Mouse (Mus musculus) kidney, adult 8-10 months (tissue): ENCODE data around the gene Fndc3b.
"Not testable (repeated sequence)": the region's sequence is repeated elsewhere in the genome, so short reads cannot be mapped to it uniquely, and the experiment has no call there.

Experiments used
- DNase-seq, 2 experiments: peaks; one replicate each; pipeline ENCODE4 v3.0.0; 2022

Gene Fndc3b

GRCm38 (mm10) chr3:27491821-27492220, 219.3 kb downstream of the Fndc3b start:
- peak; percentile 83 to 89 for DNase-seq

GRCm38 (mm10) chr3:27491367-27491766, 219.7 kb downstream of the Fndc3b start:
- no peak for DNase-seq

GRCm38 (mm10) chr3:27490891-27491290, 220.2 kb downstream of the Fndc3b start:
- peak; percentile 54 to 59 for DNase-seq

GRCm38 (mm10) chr3:27489550-27489949, 221.6 kb downstream of the Fndc3b start:
- no peak for DNase-seq

- DNase-seq: no peak
These were observed 226.0 kb downstream of the Fndc3b start for GRCm38 (mm10) chr3:27485141-27485540.

DNA sequence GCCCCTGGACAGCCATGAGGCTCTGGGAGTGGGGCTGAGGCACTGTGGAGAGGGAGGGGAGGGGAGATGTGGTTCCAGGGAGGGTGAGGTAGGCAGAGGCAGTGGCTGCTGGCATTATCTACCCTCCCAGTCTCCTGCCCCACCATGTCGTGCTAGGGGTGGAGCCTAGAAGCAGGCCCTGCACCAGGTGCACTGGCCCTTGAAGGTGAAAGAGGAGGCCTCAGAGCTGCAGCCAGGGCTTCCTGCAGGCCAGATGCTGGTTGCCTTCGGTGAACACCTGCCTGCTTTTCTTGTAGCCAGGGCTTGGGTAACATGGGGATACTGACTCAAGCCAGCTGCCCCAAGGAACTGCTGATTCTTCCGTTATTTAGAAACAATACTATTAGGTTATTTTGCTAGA, 226.4 kb downstream of the Fndc3b start:
- peak; percentile 26 to 30 for DNase-seq

- no peak for DNase-seq
These were observed 227.3 kb downstream of the Fndc3b start for GRCm38 (mm10) chr3:27483762-27484161.

GRCm38 (mm10) chr3:27483321-27483720, 227.8 kb downstream of the Fndc3b start:
- DNase-seq: no peak

DNA sequence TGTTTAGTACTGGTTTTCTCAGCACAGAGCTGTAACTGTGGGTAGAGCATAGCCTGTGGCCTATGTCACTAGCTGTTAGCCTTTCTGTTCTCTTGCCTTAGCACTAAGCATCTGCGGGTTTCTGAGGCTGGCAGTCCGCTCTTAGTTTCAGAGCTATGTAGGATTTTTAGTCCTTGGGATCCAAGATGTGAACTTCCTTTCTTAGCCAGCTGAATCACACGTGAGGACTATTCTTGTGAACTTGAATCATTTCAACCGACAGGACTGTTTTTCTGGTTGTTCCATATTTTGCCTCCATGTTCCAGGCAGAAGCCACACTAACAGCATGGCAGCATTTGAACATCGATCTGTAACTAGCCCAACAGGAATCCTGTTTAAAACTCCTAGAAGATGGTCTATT, 229.4 kb downstream of the Fndc3b start:
- DNase-seq: no peak

- no peak for DNase-seq
These were observed 231.7 kb downstream of the Fndc3b start for GRCm38 (mm10) chr3:27479378-27479777.

GRCm38 (mm10) chr3:27478563-27479156, 232.4 kb downstream of the Fndc3b start:
- no peak for DNase-seq

GRCm38 (mm10) chr3:27477749-27478148, 233.4 kb downstream of the Fndc3b start:
- not testable (repeated sequence) for DNase-seq

DNA sequence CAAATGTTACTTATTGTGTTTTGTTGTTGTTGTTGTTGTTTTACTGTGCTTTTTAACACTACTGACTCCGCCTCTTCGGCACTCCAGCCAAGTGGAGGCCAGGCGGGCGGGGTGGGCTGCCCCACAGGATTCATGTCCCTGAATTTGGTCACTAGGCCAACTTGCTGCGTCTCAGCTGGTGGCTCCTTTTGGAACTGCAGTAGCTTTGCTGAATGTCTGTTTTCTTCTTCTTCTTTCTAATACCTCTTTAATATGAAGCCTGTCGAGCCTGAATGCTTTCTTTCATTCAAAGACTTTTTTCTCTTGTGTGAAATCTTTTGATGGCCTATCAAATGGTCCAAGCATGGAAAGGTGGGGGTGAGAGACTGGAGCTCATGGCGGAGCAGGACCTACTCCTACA, 235.2 kb downstream of the Fndc3b start:
- no peak for DNase-seq

DNA sequence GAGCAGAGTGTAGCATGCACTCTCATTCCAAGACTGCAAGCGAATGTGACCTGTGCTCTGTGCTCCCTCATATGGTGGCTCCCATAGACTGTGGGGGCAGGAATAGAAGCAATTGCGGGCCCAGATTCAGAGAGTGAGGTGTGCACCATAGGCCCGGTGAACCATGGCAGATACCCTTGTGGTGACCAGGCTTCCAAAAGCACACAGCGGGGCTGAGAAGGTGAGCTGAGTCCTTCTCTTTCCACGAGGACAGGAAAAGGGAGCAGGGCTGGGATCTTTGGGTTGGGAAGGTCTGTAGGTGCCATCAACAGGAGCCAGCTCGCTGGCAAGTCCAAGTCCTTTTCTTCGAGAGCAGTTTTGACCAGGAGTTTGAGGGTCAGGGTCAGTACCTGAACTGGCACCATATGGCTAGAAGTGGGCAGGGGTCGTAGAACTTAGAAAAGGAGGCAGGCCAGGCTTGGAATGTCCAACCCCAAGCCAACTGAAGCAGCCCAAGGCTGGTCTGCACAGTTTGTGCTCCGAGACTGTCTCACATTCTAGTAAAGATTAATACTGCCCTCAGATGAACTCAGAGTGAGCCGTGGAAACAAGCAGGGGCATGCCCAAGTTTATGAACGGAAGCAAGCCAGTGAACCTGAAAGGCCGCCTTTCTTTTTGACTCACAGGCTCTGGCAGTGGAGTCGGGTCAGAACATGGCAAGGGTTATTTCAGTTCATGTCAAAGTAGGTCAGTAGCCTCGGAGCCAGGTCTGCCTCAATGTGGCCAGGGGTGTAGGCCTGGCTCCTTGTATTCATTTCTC, 237.1 kb downstream of the Fndc3b start:
- peak; percentile 87 to 92 for DNase-seq

DNA sequence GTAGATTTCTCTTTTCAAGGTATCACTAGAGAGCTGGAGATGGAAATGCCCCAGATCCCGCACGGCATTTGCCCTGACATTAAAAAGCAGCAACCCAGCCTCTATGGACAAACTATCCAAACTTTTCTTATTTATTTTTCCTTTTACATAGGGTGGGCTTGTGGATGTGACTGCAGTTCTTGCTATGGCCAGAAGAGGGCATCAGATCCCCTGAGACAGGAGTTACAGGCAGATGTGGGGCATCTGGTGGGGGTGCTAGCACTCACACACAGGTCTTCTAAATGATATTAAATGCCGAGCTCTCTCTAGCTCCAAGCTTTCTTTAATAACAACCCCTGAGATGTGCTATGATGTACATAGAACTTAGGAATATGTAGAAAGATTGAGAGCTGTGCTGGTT, 238.3 kb downstream of the Fndc3b start:
- DNase-seq: no peak

DNA sequence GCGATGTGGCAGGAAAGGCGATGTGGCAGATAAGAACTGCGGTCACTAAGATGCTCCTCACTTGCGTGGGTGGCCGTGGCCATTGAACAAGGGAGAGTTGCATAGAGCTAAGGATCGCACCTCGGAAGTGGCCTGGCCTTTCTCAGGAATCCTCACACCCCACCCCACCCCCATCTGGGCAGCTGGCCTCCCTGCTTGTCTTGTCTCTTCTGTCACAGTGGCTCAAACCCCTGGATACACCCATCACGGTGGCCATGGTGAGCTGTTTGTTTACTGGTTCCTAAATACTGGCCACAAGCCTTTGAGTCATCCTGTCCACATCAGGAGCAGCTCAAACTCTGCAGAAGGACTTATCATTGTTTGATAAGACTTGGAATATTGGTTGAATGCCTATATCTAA, 240.3 kb downstream of the Fndc3b start:
- DNase-seq: no peak

DNA sequence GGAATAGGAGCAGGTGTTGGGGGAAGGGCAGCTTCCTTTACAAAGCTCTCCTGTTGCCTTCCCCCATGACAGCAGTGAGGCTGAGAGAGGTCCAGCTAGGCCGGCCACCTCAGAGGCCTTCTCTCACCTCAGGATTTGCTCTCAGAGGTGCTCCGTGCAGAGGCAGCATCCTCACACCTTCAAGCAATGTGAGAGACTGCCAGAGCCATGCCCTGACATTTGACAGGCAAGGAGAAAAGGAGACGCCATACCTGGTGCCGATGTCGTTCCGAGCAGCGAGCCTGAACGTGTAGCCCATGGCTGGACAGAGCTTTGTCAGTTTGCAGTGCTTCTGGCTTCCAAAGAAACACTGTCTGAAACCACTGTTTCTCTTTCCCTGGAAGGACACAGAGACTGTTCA, 241.1 kb downstream of the Fndc3b start:
- DNase-seq: no peak

DNA sequence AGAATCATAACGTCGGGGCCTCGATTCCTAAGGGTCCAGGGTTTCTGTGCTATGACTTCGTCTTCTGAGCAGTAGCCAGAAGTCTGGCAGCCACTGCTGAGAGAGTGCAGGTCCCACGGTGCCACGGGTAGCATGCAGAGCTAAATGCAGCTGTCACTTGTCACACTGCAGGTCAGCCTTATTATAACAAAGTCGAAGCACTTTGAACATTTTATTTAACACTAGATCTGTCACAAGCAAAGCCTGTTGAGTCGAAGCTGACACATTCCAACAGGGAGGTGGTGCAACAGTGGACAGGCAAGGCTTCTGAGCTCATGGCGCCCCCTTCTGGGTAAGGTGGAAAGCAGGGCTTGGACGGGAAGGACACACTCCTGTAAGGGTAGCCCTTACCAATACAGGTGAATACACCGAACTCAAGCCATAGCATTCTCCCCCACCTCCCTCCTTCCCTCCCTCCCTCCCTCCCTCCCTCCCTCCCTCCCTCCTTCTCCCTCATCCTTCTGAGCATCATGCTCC, 243.5 kb downstream of the Fndc3b start:
- DNase-seq: peak in 1 of 2 experiments; percentile 19

DNA sequence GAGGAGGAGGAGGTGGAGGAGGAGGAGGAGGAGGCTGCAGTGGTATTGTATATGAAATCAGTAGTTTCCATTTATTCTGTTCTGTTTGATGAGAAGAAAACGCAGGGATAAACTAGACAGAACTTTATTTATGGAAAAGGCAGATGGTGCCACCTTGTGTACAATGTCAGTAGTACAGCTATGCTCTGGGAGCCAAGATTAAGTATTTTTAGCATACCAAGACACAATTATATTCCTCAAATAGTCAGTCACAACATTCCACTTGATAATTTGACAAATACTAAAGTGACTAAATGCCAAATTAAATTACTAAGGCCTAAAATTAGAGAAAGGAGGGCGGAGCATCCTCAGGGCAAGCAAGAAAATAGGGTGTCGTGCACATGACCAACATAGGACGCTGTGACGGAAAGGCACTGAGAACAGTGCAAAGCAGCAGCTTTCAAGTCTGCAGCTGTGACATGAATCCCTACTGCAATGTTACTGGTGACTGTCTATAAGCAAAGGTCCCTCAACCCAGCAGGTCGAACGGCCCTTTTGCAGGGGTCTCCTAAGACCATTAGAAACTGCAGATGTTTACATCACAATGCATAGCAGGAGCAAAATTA, 244.7 kb downstream of the Fndc3b start:
- DNase-seq: peak; percentile 44 to 66

DNA sequence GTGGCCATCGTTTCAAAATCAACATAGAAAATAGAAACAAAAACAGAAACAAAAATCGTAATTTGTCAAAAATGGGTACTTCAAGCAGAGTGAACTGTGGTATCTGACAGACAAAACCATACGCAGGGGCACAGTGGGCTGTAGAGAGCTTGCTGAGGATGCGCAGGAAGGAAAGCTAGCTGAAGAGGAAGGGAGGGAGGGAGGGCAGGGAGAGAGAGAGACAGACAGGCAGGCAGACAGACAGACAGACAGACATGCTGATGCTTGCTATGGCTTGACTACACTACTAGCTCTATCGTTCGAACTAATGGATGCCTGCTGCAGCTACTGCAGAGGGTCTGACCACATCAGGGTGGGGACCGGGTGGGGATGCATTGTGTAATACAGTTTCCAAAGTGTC, 247.7 kb downstream of the Fndc3b start:
- no peak for DNase-seq

DNA sequence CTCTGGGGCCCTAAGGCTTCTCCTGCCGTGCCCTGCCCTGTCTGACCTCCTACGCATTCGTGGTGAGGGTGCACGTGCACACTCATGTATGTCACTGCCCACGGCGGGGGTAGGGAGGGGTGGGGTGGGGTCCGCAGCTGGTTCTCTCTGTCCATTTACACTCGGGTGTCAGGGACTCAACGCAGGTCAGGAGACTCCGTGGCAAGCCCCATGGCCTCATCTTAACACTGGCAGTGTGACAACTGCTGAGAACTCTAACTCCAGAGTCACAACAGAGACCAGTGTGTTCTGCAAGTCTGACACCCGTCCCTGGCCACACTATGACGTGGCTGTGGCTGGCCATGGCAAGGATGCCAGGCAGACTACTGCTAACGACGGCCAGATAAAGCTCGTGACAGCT, 248.2 kb downstream of the Fndc3b start:
- no peak for DNase-seq

DNA sequence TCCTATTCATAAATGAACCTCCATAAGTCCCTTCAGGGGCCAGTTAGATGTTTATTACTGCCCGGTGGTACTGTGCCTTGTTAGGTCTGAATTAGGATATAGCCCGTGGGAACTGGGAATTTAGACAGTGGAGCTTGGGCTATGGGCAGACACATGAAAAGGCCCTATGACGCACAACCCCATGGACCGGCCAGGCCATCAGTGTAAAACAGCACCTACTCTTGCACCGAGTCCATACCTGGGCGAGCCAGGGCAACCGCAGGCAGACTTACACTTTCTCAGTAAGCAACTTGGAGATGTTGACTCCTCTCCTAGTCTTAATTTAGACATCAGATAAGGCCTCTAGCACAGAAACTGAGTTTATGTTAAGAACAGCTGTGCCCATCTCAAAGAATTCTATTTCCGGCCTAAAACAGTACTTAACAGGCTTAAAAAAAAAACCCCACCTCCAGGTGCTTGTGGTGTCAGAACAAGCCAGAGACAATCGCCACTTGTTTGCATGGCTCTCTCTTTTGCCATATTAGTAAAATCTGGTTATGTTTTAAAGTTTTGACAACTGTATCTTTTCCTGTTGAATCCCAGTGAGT, 248.7 kb downstream of the Fndc3b start:
- no peak for DNase-seq

- DNase-seq: no peak
These were observed 249.2 kb downstream of the Fndc3b start for GRCm38 (mm10) chr3:27461861-27462260.

DNA sequence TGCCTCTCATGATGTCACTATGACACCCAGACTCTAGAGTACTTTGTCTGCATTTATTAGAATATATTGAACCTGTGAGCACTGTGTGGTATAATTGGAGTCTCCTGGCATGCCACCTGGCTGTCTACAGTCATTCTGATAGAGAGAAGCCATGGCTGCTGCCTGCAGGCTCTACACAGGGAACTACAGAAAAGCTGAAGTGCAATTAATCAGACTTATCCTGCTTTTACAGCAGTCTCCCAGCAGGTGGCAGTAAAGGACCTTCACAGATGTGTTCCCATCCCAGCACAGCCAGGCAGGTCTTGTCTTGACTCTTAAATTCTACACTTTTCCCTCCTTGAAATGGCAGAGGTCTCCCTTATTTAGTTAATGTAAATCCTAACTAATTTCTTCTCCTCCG, 250.1 kb downstream of the Fndc3b start:
- peak; percentile 65 to 75 for DNase-seq
